Mouse (Mus musculus) MN1 (cell line): ENCODE results near the gene Adh6a.
"Not testable (repeated sequence)": the region's sequence is repeated elsewhere in the genome, so short reads cannot be mapped to it uniquely, and the experiment has no call there.

Experiments used
- DNase-seq: peaks from one replicate; pipeline ENCODE4 v3.0.0-alpha.2; 2016; ENCODE audit warnings: low spot score

Gene Adh6a

DNA sequence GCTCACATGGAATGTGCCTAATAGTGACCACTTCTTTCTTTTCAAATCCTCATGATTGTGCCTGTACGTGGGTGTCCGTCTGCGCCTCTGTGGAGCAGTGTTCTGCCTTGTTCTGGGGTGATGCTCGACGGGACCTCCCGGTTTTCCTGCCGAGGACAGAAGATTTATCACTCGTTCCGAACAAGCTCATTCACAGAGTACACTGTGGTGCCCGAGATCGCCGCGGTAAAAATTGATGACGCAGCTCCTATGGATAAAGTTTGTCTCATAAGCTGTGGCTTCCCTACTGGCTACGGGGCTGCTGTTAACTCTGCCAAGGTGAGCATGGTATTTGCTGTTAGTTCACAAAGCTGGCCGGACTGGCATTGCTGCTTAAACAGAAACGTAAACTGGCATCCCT is 11.9 kb downstream of the Adh6a start:
- no peak for DNase-seq

DNA sequence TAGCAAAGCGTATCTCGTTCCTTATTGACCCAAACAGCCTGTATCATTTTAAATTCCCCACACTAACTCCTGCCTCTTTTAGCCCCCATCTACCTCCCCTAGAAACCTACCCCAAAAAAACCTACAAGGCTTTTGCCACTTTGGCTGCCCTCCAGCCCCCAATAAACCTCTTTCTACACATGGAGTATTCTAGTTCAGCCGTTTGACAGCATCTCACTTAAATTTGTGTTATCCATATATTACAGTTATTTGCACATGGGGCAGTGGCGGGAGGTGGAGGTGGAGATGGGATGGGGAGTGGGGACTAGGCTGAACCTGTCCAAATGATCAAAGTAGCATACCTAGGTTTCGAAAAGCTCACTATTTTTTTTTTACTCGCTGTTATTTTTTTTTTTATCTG is 12.4 kb downstream of the Adh6a start:
- no peak for DNase-seq

GRCm38 (mm10) chr3:138333910-138334309 is 20.8 kb downstream of the Adh6a start:
- DNase-seq, result no peak

DNA sequence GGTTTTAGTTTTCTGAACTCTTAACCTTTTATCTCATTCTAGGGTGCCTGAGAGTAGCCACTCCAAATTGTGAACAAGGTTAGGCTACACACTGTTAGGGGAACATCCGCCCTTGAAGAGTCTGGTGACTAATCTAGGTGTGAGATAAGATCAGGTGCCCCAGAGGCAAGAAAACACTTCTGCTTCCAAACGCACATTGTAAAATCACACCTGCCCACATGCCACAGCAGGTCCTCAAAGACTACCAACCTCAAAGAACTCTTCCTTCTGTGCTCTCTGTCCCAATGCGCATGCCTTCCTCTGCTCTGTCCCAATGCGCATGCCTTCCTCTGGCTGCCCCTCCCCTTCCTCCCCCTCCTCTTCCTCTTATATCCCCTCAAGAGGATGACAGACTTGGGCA is 21.2 kb downstream of the Adh6a start:
- no peak for DNase-seq

DNA sequence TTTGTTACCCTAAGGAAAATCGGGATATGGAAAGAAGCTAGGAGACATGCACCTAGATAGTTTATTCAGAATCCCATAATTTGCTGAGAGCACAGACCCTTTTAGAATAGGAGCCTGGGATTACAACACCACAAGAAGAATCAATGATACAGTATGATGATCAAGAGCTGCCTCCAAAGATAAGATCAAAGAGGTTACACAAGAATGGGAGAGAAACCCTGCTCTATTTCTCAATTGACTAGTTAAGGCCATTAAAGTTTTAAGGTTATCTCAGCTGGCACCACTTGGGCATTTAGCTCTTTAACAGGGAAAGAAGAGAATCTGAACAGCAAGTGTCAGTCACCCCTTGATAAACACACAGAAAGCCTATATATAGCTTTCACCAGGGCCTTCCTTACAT is 22.5 kb downstream of the Adh6a start:
- DNase-seq, result no peak

DNA sequence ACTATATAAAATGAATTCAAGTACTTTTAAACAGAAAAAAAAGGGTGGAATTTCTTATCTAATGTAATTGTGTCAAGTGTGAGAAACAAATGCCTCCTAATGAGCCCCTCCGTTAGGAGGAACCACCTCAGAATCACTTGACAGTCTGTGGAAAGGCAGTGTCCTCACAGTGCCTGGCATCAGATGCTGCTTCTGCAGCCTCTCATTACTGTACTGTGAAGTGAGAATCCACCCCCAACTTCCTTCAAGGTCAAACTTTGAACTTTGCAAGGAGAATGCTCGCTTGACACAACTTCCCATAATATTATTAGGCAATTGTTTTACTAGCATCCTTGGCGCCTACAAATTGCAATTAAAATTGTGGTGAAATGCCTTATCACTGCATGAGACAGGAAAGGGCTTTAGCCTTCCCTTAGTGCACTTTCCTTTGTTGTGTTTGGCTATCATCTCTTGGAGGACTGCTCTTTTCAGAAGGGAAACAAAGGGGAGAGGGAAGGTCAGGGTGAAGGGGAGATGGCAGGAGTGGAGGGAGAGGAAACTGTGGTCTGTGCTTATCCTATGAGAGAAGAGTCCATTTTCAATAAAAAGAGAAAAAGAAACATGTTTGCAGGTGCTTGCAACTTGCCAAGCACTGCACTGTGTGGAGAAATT is 23.1 kb downstream of the Adh6a start:
- no peak for DNase-seq

DNA sequence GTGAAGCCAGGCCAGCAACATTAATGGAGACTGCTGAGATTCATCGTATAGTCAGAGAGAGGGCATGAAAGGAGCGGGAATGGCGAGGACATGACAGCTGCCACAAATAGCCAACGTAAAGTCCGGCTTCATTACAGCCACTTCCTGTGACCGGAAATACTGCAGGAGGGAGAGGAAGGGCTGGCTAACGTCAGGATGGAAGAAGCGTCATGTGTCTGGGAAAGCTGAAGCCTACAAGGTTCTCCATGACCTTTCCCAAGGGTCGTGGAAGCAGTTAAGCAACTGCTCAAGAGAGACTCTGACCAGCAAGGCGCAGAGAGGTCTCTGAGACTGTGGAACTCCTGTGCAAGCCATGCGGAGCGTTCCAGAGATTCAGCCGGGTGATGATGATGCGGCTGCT is 28.4 kb downstream of the Adh6a start, which contains the start of gene Adh6b:
Gene Adh6b (plus strand): TSS at position 305 of the 400 bp plus-strand sequence.
- no peak for DNase-seq

GRCm38 (mm10) chr3:138347041-138347440 is 34.0 kb downstream of the Adh6a start:
- no peak for DNase-seq

DNA sequence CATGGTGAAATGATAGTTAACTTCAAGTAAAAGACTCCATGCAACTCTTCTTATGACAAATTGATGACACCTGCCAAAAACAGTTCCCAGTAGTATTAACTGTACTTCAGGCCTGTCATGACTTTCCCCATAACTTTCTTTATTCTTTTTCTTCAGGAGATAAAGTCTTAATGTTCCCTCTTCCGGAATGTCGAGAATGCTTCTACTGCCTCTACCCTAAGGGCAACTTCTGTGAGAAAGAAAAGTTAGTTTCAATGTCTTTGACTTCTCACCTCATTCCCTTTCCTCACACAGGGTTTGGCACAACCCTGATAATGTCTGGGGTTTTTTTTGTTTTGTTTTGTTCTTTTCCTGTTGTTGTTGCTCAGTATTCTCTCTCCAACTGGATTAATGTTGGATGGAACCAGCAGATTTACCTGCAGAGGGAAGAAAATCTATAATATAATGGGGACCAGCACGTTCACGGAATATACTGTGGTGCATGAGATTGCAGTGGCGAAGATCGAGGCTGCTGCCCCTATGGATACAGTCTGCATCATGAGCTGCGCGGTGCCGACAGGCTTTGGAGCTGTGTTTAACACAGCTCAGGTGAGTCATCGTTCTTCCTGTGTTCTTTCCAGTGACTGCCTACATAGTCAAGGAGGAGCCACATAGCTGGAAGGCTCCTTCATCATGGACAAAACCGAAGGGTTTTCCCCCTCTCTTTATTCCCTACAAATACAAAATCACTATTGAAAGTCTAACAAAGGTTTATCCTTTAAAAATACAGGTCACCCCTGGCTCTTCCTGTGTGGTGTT is 39.1 kb downstream of the Adh6a start:
- no peak for DNase-seq

- no peak for DNase-seq
These were observed 45.8 kb downstream of the Adh6a start for GRCm38 (mm10) chr3:138358856-138359255.

DNA sequence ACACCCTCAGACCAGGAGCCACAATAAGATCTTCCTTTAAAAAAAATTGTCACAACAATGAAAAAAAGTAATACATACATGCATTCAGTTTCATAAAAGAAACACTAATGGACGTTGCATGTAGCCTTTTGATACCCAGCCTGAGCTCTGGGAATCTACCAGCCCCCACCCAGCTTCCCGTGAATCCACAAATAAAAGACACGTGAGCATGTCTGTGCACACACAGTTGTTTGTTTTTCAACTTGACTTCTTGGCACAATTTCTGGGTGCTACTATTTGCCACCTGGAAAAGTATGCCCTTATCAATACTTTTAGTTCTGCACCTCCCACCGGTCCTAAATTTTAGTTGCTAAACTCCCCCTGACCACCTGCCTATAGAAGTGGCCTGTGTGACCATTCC is 47.6 kb downstream of the Adh6a start:
- no peak for DNase-seq

GRCm38 (mm10) chr3:138362920-138363319 is 49.8 kb downstream of the Adh6a start:
- DNase-seq, result no peak

- DNase-seq, result no peak
These were observed 53.1 kb downstream of the Adh6a start for GRCm38 (mm10) chr3:138366181-138366580.

- peak; percentile 1 for DNase-seq
These were observed 56.5 kb downstream of the Adh6a start for GRCm38 (mm10) chr3:138369546-138369945.

DNA sequence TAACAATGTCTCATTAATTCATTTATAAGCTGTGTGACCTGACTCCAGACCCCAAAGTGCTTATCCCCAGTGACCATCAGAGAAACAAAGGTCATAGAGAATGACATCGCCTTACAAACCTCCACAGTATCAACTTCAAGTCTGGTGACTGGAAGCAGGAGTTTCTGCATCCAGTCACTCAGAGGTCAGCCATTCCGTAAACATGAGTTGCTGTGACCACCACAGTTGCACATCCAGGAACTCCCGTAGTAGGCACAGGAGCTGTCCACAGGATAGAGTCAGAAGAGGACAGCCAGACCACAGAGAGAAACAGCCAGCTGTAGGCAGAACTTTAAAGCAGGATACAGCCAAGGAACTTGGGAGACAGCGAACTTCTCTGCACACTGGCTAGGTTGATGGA is 57.2 kb downstream of the Adh6a start:
- DNase-seq, result not testable (repeated sequence)

DNA sequence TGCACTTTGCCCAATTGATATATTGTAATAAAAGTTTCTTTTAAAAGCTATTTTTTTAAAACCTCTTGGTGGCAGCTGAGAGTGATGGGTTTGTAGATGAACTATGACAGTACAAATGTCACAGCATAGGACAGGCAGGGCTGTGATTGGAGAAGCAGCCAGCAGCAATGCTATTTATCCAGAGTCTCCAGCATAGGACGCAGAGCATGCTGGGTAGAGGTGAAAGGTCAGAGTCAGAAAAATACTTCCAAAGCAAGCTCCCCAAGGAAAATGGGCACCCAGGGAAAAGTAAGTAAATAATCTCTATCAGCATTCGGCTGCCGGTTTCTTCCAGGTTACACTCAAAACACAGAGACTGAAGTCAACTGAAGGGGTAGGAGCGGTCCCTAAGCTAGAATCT is 60.8 kb downstream of the Adh6a start:
- DNase-seq, result no peak

GRCm38 (mm10) chr3:138375148-138375547 is 62.1 kb downstream of the Adh6a start:
- peak; percentile 2 for DNase-seq
